Mouse (Mus musculus) lung, postnatal 25 days (tissue): ENCODE measurements around the gene Gm14443.
A peak's percentile ranks its signal among the peaks of the same experiment; 100 is the strongest.
"Not testable (repeated sequence)": the region's sequence is repeated elsewhere in the genome, so short reads cannot be mapped to it uniquely, and the experiment has no call there.

Source experiments
- DNase-seq: peaks from one replicate; pipeline ENCODE4 v3.0.0; 2022; ENCODE audit warnings: low spot score

Gm14443 gene

DNA sequence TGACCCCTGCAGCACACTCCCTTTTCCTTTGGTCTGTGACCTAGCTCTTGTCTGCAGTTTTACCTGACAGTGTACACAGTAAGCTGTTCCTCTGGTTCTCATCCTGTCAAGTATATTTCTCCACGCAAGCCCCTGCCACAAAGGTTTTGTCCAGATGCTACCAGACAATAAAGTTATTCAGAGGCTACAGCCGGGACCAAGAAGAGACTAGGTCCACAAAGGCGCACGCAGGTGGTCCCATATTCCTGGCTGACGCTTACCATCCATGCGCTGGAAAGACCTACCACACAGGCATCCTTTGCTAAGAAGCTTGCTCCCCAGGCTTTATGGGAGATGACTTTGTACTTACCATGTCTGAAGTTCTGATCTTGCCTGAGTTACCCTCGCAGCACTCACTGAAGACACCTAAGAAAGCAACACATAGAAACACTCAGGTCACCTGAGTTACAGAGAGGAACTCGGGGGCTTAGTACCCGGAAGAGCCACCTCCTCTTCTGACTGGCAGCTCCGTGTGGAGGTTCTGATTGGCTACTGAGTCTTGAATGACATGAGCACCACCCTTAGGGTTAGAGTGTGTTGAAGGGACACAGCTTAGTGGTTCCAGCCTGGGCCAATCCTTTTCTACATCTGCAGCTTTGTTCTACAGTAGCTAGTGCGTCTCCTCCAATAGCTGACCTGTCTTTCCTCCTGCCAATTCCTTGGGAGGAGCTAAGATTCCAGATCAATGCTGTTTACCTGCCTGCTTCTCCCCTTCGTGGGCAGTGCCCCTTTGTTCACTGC is at the start of gene Gm14443:
Gene Gm14443, minus strand, starts transcription at position 471 of the 780 bp plus-strand sequence.
- DNase-seq: peak; percentile 14

DNA sequence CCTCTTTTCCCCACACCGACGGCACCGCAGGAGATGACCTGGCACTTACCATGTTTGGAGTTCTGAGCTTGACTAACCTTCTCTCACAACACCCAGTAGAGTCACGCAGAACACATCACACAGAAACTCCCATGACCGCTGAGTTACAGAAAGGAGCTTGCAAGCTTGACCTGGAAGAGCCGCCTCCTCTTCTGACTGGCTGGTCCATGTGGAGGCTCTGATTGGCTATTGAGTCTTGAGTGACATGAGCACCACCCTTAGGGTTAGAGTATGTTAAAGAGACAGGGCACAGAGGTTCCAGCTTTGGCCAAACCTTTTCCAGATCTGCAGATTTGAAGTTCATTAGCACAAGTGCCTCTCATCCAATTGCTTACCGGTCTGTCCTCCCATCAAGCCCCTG is 31.1 kb upstream of the Gm14443 start, which contains the start of gene Gm14391:
Gene Gm14391, minus strand, starts transcription at position 186 of the 400 bp plus-strand sequence.
- DNase-seq: not testable (repeated sequence)

DNA sequence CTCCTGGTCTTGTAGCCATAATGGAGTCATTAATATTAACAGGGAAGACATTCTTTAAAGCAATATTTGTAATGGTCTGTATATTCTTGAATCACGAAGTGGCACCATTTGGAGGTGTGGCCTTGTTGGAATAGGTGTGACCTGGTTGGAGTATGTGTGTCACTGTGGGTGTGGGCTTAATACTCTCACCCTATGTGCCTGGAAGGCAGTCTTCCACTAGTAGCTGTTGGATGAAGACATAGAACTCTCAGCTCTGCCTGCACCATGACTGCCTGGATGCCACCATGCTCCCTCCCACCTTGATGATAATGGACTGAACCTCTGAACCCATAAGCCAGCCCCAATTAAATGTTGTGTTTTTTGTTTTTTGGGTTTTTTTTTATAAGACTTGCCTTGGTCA is 3.3 kb upstream of the Gm14443 start:
- not testable (repeated sequence) for DNase-seq

DNA sequence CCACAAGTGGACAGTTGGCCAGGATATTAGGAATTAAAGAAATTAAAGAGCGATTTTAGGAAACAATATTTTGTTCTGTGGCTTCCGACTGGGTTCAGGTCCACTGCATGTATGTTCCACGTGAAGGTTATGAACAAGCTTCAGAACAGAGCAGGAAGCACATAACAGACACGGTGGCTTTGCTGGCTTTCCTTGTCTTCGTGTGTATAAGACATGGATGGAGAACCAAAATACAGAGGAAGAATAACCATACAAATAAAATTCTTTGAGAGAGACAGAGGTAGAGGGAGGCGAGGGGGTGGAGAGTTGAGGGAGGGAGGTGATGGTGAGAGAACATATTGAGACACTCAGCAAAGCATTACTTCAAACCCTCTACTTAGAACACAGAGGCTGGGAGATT is 641 bp upstream of the Gm14443 start:
- DNase-seq: no peak

DNA sequence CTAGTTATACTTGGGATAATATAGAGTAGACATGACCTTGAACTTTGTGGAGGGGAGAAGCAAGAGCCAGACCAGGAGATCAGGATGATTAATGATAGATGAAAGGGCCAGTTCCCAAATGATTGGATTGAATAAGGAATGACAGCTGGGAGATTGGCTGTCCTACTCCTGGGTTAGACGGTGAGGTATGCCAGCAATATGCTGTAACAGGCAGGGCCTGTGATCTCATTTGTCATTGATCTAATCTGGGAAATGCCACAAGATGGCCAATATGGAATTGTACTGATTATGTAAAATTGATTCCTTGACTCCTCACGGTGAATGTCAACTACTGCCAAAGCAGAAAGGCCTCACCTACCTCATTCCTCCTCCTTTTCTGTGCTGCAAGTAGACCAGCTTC is 1.6 kb downstream of the Gm14443 start:
- not testable (repeated sequence) for DNase-seq

DNA sequence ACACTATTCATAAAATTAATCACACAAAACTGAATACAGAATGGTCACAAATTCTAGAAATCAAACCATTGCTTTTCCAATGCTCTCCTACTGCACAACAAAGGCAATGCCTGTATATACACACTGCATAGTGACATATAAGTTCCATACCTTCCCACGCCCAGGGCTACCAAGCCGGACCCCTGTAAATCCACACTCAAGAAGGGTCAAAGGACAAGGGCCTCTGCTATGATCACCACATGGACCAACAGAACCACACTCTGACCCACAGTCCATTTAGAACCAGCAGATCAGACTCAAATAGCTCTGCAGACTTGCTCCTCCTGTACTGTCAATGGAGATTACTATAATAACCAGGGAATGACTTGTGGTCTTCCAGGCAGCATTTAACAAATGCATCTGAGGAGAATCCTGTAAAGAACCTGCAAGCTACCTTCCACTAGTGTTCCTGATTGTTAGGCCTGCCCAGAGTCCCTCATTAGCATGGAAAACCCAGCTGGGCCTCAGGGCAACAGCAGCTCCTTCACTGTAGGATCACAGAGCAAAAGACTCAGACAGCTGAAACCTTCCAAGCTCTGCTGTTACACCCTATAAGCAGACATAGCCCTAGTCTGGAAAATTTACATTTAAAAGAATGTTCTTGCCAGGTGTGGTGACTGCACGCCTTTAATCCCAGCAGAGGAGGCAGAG is 2.6 kb downstream of the Gm14443 start:
- DNase-seq: not testable (repeated sequence)

DNA sequence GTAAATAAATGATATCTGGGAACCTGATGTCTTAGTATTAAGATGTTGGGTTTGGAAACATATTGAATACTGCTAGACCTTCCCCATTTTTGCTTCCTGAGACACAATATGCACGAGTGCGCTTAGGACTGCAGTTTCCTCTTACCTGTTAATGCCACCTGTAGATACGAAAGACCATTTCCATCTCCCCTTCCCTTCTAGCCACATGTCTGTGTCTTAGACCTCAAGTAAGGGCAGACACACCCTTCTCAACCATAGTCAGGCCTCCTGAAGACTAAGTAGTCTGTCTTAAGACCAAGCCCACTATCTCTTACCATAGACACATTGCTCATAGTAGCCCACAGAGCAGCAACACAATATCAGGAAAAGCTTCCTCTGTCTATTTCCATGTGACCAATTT is 3.5 kb downstream of the Gm14443 start:
- DNase-seq: no peak

DNA sequence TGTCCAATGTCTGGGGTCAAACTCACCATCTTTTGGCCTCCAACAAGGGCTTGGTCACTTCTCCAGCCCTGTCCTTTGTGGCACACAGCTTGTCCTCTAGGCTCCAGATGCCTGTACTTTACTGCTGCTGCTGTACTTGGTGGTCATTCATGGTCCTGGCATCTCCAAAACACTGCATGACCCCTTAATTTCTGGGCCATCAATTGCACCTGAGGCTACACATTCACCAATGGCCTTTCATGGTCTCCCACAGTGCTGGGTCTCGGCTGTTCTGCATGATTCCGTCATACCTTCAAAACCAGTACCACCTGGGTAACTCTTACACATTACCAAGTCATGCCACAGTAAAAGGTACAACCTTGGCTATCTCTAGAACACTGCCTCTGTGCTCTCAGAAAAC is 8.8 kb downstream of the Gm14443 start:
- DNase-seq: not testable (repeated sequence)

DNA sequence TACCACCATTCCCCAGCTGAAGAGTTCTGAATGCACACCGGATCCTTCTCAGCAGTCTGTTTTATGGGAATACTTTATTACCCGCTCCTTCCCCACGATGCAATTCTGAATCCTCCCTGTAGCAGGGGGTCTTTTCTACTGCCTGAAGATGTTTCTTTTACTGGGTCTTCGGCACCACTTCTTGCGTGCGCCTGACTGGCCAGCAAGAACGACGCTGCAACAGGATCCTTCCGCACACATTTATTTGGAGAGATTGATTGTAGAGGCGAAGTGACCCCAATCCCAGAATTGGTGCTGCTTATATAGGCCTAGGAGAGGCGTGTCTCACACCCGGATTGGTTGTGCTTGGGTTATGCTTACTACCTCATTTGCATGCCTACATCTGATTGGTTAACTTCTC is 10.6 kb downstream of the Gm14443 start:
- not testable (repeated sequence) for DNase-seq

DNA sequence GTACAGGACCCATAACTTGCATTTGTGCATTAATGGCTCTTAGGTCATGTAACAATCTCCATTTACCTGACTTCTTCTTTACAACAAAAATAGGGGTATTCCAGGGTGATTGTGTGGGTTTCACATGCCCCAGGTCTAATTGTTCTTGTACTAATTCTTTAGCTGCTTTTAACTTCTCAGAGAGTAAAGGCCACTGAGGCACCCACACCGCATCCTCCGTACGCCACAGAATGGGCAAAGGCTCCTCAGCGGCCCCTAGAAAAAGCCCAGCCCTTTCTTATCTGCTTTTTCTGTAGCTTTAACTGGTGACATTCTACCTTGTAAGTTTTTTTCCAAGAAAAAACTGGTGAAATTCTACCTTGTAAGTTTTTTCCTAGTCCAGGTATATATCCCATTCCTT is 14.2 kb downstream of the Gm14443 start:
- DNase-seq: not testable (repeated sequence)

DNA sequence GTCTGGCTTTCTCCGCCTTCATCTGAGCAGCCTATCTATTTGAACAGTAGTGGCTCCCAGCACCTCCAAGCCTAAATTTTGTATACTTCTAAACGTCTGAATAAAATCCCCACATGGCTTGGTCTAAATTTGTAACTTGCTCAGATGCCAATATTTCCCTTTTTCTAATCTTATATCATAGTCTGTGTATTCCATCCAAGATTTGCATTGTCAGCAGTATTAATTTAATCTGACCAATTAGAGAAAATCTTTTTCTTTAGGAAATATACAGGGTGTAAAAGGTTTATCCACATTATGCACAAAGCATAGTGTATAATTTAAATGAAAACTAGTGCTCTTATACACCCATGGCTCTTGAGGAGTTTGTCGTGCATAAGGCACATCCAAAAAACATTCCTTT is 17.0 kb downstream of the Gm14443 start:
- DNase-seq: no peak

DNA sequence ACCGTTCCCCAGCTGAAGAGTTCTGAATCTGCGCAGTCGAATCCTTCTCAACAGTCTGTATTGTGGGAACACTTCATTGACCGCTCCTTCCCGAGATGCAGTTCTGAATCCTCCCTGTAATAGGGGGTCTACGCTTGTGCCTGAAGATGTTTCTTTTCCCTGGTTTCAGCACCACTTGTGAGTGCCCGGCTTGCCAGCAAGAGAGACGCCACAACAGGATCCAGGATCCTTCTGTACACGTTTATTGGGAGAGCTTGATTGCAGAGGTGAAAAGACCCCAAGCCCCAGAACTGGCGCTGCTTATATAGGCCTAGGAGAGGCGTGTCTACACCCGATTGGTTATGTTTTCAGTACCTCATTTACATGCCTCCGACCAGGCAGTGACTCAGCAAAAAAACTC is 19.0 kb downstream of the Gm14443 start:
- no peak for DNase-seq

DNA sequence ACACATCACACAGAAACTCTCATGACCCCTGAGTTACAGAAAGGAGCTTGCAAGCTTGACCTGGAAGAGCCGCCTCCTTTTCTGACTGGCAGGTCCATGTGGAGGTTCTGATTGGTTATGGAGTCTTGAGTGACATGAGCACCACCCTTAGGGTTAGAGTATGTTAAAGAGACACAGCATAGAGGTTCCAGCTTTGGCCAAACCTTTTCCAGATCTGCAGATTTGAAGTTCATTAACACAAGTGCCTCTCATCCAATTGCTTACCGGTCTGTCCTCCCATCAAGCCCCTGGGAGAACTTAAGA is 33.7 kb downstream of the Gm14443 start, which contains the start of gene Gm14399:
Gene Gm14399, minus strand, starts transcription at position 20 of the 303 bp plus-strand sequence.
- not testable (repeated sequence) for DNase-seq

DNA sequence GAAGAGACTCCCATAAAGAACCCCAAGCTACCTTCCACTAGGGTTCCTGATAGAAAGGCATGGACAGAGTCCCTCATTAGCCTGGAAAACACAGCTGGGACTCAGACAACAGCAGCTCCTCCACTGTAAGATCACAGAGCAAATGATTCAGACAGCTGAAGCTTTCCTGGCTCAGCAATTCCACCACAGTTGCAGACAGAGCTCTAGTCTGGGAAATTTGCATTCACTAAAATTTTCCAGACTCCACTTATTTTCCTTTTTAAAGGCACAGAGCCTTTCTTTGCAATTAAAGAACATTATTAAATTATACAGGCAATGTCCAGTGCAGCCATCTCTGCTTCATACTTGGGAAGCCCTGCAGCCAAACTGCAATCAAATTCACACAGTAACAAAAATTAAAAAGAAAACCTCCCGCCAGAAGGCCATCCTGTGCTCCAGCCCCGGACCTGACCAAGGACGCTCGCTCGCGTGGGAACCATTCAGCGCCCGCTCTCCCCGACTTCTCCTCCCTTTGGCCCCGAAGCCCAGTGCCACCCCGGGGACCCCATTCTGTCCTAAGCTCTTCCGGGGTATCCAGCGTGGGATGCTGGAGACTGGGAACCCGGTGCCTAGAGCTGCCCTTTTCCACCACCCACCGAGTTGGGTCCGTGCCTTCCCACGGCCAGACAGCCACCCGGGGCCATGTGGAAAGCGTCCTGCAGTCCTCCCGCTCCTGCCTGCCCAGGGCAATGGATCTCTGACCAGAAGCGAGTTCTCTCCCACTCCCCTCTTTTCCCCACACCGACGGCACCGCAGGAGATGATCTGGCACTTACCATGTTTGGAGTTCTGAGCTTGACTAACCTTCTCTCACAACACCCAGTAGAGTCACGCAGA is 34.3 kb downstream of the Gm14443 start:
- DNase-seq: not testable (repeated sequence)

DNA sequence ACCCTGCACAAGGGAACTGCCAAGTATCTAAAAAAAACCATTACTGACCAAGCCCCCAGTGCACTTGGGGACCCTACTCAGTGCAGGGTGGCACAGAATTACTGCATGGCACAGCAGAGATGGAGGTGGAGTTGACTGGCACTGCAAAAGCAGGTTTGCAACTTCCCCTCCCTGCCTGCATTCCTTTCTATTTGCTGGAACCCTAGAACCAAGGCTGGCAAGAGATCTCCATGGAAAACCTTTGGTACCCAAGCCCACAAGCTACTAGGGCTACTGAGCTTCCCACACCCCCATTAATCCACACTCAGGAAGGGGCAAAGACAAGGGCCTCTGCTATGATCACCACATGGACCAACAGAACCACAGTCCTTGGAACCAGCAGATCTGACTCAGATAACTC is 35.0 kb downstream of the Gm14443 start:
- DNase-seq: not testable (repeated sequence)
